Mouse (Mus musculus) liver, postnatal 0 days (tissue): ENCODE data around the gene Cyp2d9. TPM values are rescaled to one million over a fixed set of nuclear protein-coding genes. Genes with fewer than 3 reads are reported as not detected.
"Not testable (repeated sequence)": the region's sequence is repeated elsewhere in the genome, so short reads cannot be mapped to it uniquely, and the experiment has no call there.

Source experiments
- ATAC-seq: fragments of 200-750 bp; cut with Nextera tagmentation; 2 replicates; pipeline ENCODE4 v1.8.0; 2017; ENCODE audit warnings: mild to moderate bottlenecking, moderate library complexity
- DNase-seq: peaks from one replicate; pipeline ENCODE4 v3.0.0-alpha.2; 2016
- H3K27ac ChIP-seq: fragments of 300-500 bp; sonication (generic); 2 replicates; pipeline ENCODE4 v1.5.1; 2014; ENCODE audit warnings: antibody characterized with exemption, moderate library complexity, mild to moderate bottlenecking, low read depth
- H3K27me3 ChIP-seq: fragments of 300-500 bp; sonication (generic); 2 replicates; pipeline ENCODE4 v1.6.1; 2014; ENCODE audit warnings: low read length, control low read depth, mixed read lengths; ENCODE audit not compliant: insufficient read depth
- H3K36me3 ChIP-seq: fragments of 300-500 bp; sonication (generic); replicated peaks from 2 replicates; pipeline ENCODE4 v1.6.1; 2014; ENCODE audit warnings: mild to moderate bottlenecking, control low read depth, low read length, moderate library complexity, mixed read lengths; ENCODE audit not compliant: insufficient read depth
- H3K4me1 ChIP-seq: fragments of 300-500 bp; sonication (generic); 2 replicates; pipeline ENCODE4 v1.6.1; 2014; ENCODE audit warnings: antibody characterized with exemption, mild to moderate bottlenecking, control low read depth; ENCODE audit not compliant: insufficient read depth
- H3K4me2 ChIP-seq: fragments of 300-500 bp; sonication (generic); 2 replicates; pipeline ENCODE4 v1.6.1; 2014; ENCODE audit warnings: low read depth, mild to moderate bottlenecking, low read length, moderate library complexity, mixed read lengths
- H3K4me3 ChIP-seq: fragments of 300-500 bp; sonication (generic); 2 replicates; pipeline ENCODE4 v1.5.1; 2014; ENCODE audit warnings: low read depth, low read length
- H3K9ac ChIP-seq: fragments of 300-500 bp; sonication (generic); replicated peaks from 2 replicates; pipeline ENCODE4 v1.6.1; 2014; ENCODE audit warnings: mild to moderate bottlenecking, moderate library complexity
- H3K9me3 ChIP-seq: fragments of 300-500 bp; sonication (generic); 2 replicates; pipeline ENCODE4 v1.6.1; 2016; ENCODE audit warnings: mild to moderate bottlenecking, control low read depth, low read length, mixed read lengths
- CTCF ChIP-seq: sonication (generic); IDR thresholded peaks from 2 replicates; pipeline ENCODE4 v1.5.1; 2016; ENCODE audit warnings: antibody characterized with exemption, low read depth
- EP300 ChIP-seq: IDR thresholded peaks from 2 replicates; pipeline ENCODE4 v1.6.1; 2016; ENCODE audit warnings: antibody characterized with exemption, low read depth, mild to moderate bottlenecking
- WGBS: fragments of 180-500 bp; shearing (Covaris S2); extraction: QIAGEN DNeasy Blood & Tissue Kit; methylation state at CpG from one replicate; pipeline ENCODE4 v1.1.7; 2014; ENCODE audit not compliant: insufficient replicate concordance; 5-methylcytosine and 5-hydroxymethylcytosine counted together
- polyA plus RNA-seq: library from polyadenylated mRNA; unstranded; fragments of >200 nt; fragmentation: Nextera tagmentation; extraction: Ambion mirVana; gene quantifications from 2 replicates; pipeline ENCODE4 v1.2.1, GENCODE M21; 2015

Gene Cyp2d9
- polyA plus RNA-seq, 1 experiment from 2014 or later = 216 TPM

GRCm38 (mm10) chr15:82437975-82438617, 4.9 kb downstream of the Cyp2d9 start:
- no peak overlapping the region for H3K4me3 ChIP-seq
- no peaks in the 10 kb centered on the region for H3K36me3 ChIP-seq
- H3K9ac ChIP-seq = no peak overlapping the region
- TF ChIP-seq CTCF (peak; percentile 50), EP300 (no peak)
- WGBS = 58% methylated on average over 5 of the region's 5 CpGs
- H3K4me2 ChIP-seq = no peak overlapping the region
- peak; percentile 34 for DNase-seq
- no peaks in the 10 kb centered on the region for H3K4me1 ChIP-seq
- ATAC-seq = peak; percentile 72
- H3K27ac ChIP-seq = no peak overlapping the region
- H3K27me3 ChIP-seq = no peaks in the 10 kb centered on the region
- H3K9me3 ChIP-seq = peaks cover 3% of the 10 kb centered on the region; the same call in 1 of the 2 replicates

- Histone ChIP-seq H3K9me3 (no peaks in the 10 kb centered on the region), H3K4me2 (no peak overlapping the region), H3K36me3 (no peaks in the 10 kb centered on the region), H3K9ac (no peak overlapping the region), H3K4me3 (no peak overlapping the region), H3K27ac (no peak overlapping the region), H3K27me3 (no peaks in the 10 kb centered on the region), H3K4me1 (no peaks in the 10 kb centered on the region)
- WGBS = 82% methylated on average over 3 of the region's 3 CpGs
- ATAC-seq = peak; percentile 74
- TF ChIP-seq EP300 (no peak), CTCF (no peak)
- DNase-seq = no peak
Observed at GRCm38 (mm10) chr15:82443658-82444057, 10.4 kb downstream of the Cyp2d9 start.

- 79% methylated on average over 8 of the region's 8 CpGs for WGBS
- TF ChIP-seq EP300 (no peak), CTCF (no peak)
- no peak overlapping the region for H3K9ac ChIP-seq
- ATAC-seq (no peak), DNase-seq (no peak)
- H3K27me3 ChIP-seq = no peaks in the 10 kb centered on the region
- no peak overlapping the region for H3K4me3 ChIP-seq
- H3K36me3 ChIP-seq = no peaks in the 10 kb centered on the region
- H3K9me3 ChIP-seq = no peaks in the 10 kb centered on the region
- no peak overlapping the region for H3K27ac ChIP-seq
- H3K4me1 ChIP-seq = no peaks in the 10 kb centered on the region
- H3K4me2 ChIP-seq = no peak overlapping the region
Observed at GRCm38 (mm10) chr15:82445196-82445595, 12.0 kb downstream of the Cyp2d9 start.

GRCm38 (mm10) chr15:82450045-82450444, 16.8 kb downstream of the Cyp2d9 start:
- ATAC-seq = peak; percentile 90
- TF ChIP-seq EP300 = peak; percentile 67; the same call in 1 of the 2 replicates

GRCm38 (mm10) chr15:82452133-82452532, 18.9 kb downstream of the Cyp2d9 start:
- Histone ChIP-seq H3K27ac (peak overlapping the region; percentile 57), H3K4me2 (peak overlapping the region; percentile 56; the same call in 1 of the 2 replicates), H3K4me3 (0 out of 2 replicates have a peak overlapping the region, but pooled peaks have one; percentile 26)
- not testable (repeated sequence) for H3K36me3 ChIP-seq, H3K4me1 ChIP-seq, H3K27me3 ChIP-seq, H3K9me3 ChIP-seq, H3K9ac ChIP-seq
- WGBS = 62% methylated on average over 1 of the region's 1 CpGs
- DNase-seq (peak; percentile 47), ATAC-seq (peak; percentile 60)

More at GRCm38 (mm10) chr15:82450045-82450444, 16.8 kb downstream of the Cyp2d9 start:
- H3K4me3 ChIP-seq, H3K4me1 ChIP-seq, H3K27me3 ChIP-seq, H3K4me2 ChIP-seq, H3K9me3 ChIP-seq, H3K36me3 ChIP-seq, H3K9ac ChIP-seq: not testable (repeated sequence)
- peak overlapping the region; percentile 76 for H3K27ac ChIP-seq
- DNase-seq = peak; percentile 33
- whole genome bisulfite sequencing = 59% methylated on average over 2 of the region's 2 CpGs

GRCm38 (mm10) chr15:82453501-82453900, 20.3 kb downstream of the Cyp2d9 start:
- 71% methylated on average over 6 of the region's 6 CpGs for WGBS
- H3K27ac ChIP-seq = peak overlapping the region; percentile 4; the same call in 1 of the 2 replicates
- H3K27me3 ChIP-seq, ATAC-seq, H3K36me3 ChIP-seq, H3K9me3 ChIP-seq, H3K4me1 ChIP-seq: not testable (repeated sequence)
- H3K9ac ChIP-seq = peak overlapping the region; percentile 23
- peak; percentile 8 for DNase-seq
- H3K4me2 ChIP-seq = peak overlapping the region; percentile 56
- peak overlapping the region; percentile 26 for H3K4me3 ChIP-seq

- not testable (repeated sequence) for ATAC-seq, H3K4me1 ChIP-seq, H3K4me3 ChIP-seq, H3K9me3 ChIP-seq, H3K27ac ChIP-seq, H3K36me3 ChIP-seq, H3K4me2 ChIP-seq, H3K9ac ChIP-seq, H3K27me3 ChIP-seq
- peak; percentile 13 for DNase-seq
- WGBS = 84% methylated on average over 6 of the region's 6 CpGs
Observed at GRCm38 (mm10) chr15:82456086-82456790, 23.0 kb downstream of the Cyp2d9 start.
